Mouse (Mus musculus): Measurements from ENCODE around the gene B3gnt9. TPM values are rescaled to one million over a fixed set of nuclear protein-coding genes. Genes with fewer than 3 reads are reported as not detected.
A peak's percentile ranks its signal among the peaks of the same experiment; 100 is the strongest.

B3gnt9 gene
- polyA plus RNA-seq, 1 experiment from 2014 or later: 6.5 TPM

GRCm38 (mm10) chr8:105264024-105264982 lies 9.3 kb upstream of the B3gnt9 start, which contains the start of the genes Tradd and Fbxl8:
Tradd (minus strand) TSS chr8:105264609.
Fbxl8 (plus strand) TSS chr8:105264648.
- Histone ChIP-seq H3K27ac (no peak within 1 kb of the TSS), H3K4me2 (replicated peaks) (peak within 1 kb of the TSS; percentile 94), H3K4me3 (peak within 1 kb of the TSS; percentile 59), H3K4me1 (peaks cover 28% of the 10 kb centered on the region), H3K9ac (peak within 1 kb of the TSS; percentile 64), H3K36me3 (no peaks in the 10 kb centered on the region), H3K9me3 (peaks cover 6% of the 10 kb centered on the region; the same call in 1 of the 2 replicates), H3K27me3 (replicated peaks) (peaks cover 90% of the 10 kb centered on the region)
- ATAC-seq (ENCODE audit: low FRiP score, low read depth): peak; percentile 22; the same call in 1 of the 2 replicates
- WGBS: under 1% methylated on average over 54 of the region's 54 CpGs

- H3K9me3 ChIP-seq: peaks cover 6% of the 10 kb centered on the region; the same call in 1 of the 2 replicates
- WGBS: 40% methylated on average over 16 of the region's 16 CpGs
- no peak overlapping the region for H3K9ac ChIP-seq
- no peak for ATAC-seq (ENCODE audit: low FRiP score, low read depth)
- no peak overlapping the region for H3K27ac ChIP-seq
- peak overlapping the region; percentile 59; the same call in 1 of the 2 replicates for H3K4me3 ChIP-seq
- H3K4me2 ChIP-seq (replicated peaks): peak overlapping the region; percentile 94
- peaks cover 90% of the 10 kb centered on the region for H3K27me3 ChIP-seq (replicated peaks)
- H3K36me3 ChIP-seq: no peaks in the 10 kb centered on the region
- H3K4me1 ChIP-seq: peaks cover 26% of the 10 kb centered on the region
These were observed 8.4 kb upstream of the B3gnt9 start for GRCm38 (mm10) chr8:105263244-105263912.

- no peak overlapping the region for H3K27ac ChIP-seq
- H3K27me3 ChIP-seq (replicated peaks): peaks cover 87% of the 10 kb centered on the region
- H3K4me3 ChIP-seq: no peak overlapping the region
- no peak overlapping the region for H3K4me2 ChIP-seq (replicated peaks)
- H3K9ac ChIP-seq: no peak overlapping the region
- H3K36me3 ChIP-seq: no peaks in the 10 kb centered on the region
- H3K9me3 ChIP-seq: peaks cover 2% of the 10 kb centered on the region; the same call in 1 of the 2 replicates
- peaks cover 20% of the 10 kb centered on the region for H3K4me1 ChIP-seq
- ATAC-seq (ENCODE audit: low FRiP score, low read depth): no peak
- 84% methylated on average over 12 of the region's 12 CpGs for WGBS
These were observed 6.5 kb upstream of the B3gnt9 start for GRCm38 (mm10) chr8:105261326-105261980.

- peaks cover 20% of the 10 kb centered on the region for H3K4me1 ChIP-seq
- no peak overlapping the region for H3K27ac ChIP-seq
- H3K4me3 ChIP-seq: no peak overlapping the region
- H3K4me2 ChIP-seq (replicated peaks): no peak overlapping the region
- H3K27me3 ChIP-seq (replicated peaks): peaks cover 88% of the 10 kb centered on the region
- H3K9ac ChIP-seq: no peak overlapping the region
- H3K9me3 ChIP-seq: no peaks in the 10 kb centered on the region; the same call in 1 of the 2 replicates
- ATAC-seq (ENCODE audit: low FRiP score, low read depth): no peak
- no peaks in the 10 kb centered on the region for H3K36me3 ChIP-seq
- WGBS: 63% methylated on average over 7 of the region's 7 CpGs
These were observed 5.6 kb upstream of the B3gnt9 start for GRCm38 (mm10) chr8:105260371-105261099.

GRCm38 (mm10) chr8:105259721-105260320 lies 4.9 kb upstream of the B3gnt9 start:
- H3K27me3 ChIP-seq (replicated peaks): peaks cover 88% of the 10 kb centered on the region
- H3K4me3 ChIP-seq: peak overlapping the region; percentile 33
- H3K27ac ChIP-seq: no peak overlapping the region
- H3K9me3 ChIP-seq: no peaks in the 10 kb centered on the region; the same call in 1 of the 2 replicates
- peak; percentile 63 for ATAC-seq (ENCODE audit: low FRiP score, low read depth)
- H3K9ac ChIP-seq: peak overlapping the region; percentile 47; the same call in 1 of the 2 replicates
- peaks cover 25% of the 10 kb centered on the region for H3K4me1 ChIP-seq
- WGBS: 5% methylated on average over 30 of the region's 30 CpGs
- H3K36me3 ChIP-seq: no peaks in the 10 kb centered on the region
- H3K4me2 ChIP-seq (replicated peaks): peak overlapping the region; percentile 73

- Histone ChIP-seq H3K27me3 (replicated peaks) (peaks cover 84% of the 10 kb centered on the region), H3K4me1 (peaks cover 29% of the 10 kb centered on the region), H3K36me3 (no peaks in the 10 kb centered on the region), H3K27ac (no peak overlapping the region), H3K9ac (peak overlapping the region; percentile 47; the same call in 1 of the 2 replicates), H3K4me3 (peak overlapping the region; percentile 33), H3K9me3 (no peaks in the 10 kb centered on the region; the same call in 1 of the 2 replicates), H3K4me2 (replicated peaks) (peak overlapping the region; percentile 73)
- WGBS: 2% methylated on average over 55 of the region's 55 CpGs
- ATAC-seq (ENCODE audit: low FRiP score, low read depth): peak; percentile 45
These were observed 4.2 kb upstream of the B3gnt9 start for GRCm38 (mm10) chr8:105258911-105259720.

GRCm38 (mm10) chr8:105257318-105258114 lies 2.6 kb upstream of the B3gnt9 start:
- Histone ChIP-seq H3K27ac (no peak overlapping the region), H3K4me1 (peaks cover 24% of the 10 kb centered on the region), H3K27me3 (replicated peaks) (peaks cover 69% of the 10 kb centered on the region), H3K9ac (no peak overlapping the region), H3K9me3 (no peaks in the 10 kb centered on the region; the same call in 1 of the 2 replicates), H3K36me3 (no peaks in the 10 kb centered on the region), H3K4me2 (replicated peaks) (no peak overlapping the region), H3K4me3 (no peak overlapping the region)
- no peak for ATAC-seq (ENCODE audit: low FRiP score, low read depth)
- WGBS: 66% methylated on average over 7 of the region's 7 CpGs

GRCm38 (mm10) chr8:105254152-105254965 lies 594 bp downstream of the B3gnt9 start:
- peak overlapping the region; percentile 56 for H3K4me3 ChIP-seq
- H3K36me3 ChIP-seq: peaks cover 31% of the 10 kb centered on the region
- peak; percentile 75 for ATAC-seq (ENCODE audit: low FRiP score, low read depth)
- H3K9me3 ChIP-seq: no peaks in the 10 kb centered on the region
- H3K9ac ChIP-seq: peak overlapping the region; percentile 64
- H3K27ac ChIP-seq: no peak overlapping the region
- under 1% methylated on average over 74 of the region's 74 CpGs for WGBS
- H3K27me3 ChIP-seq (replicated peaks): peaks cover 45% of the 10 kb centered on the region
- peak overlapping the region; percentile 99 for H3K4me2 ChIP-seq (replicated peaks)
- H3K4me1 ChIP-seq: peaks cover 19% of the 10 kb centered on the region

- H3K9ac ChIP-seq: no peak overlapping the region
- H3K36me3 ChIP-seq: peaks cover 36% of the 10 kb centered on the region
- peak; percentile 55 for ATAC-seq (ENCODE audit: low FRiP score, low read depth)
- H3K27ac ChIP-seq: no peak overlapping the region
- peaks cover 13% of the 10 kb centered on the region for H3K4me1 ChIP-seq
- 34% methylated on average over 20 of the region's 20 CpGs for WGBS
- H3K4me3 ChIP-seq: peak overlapping the region; percentile 56; the same call in 1 of the 2 replicates
- peaks cover 39% of the 10 kb centered on the region for H3K27me3 ChIP-seq (replicated peaks)
- peak overlapping the region; percentile 99 for H3K4me2 ChIP-seq (replicated peaks)
- H3K9me3 ChIP-seq: no peaks in the 10 kb centered on the region
These were observed 1.2 kb downstream of the B3gnt9 start for GRCm38 (mm10) chr8:105253766-105254151.
